Comparison of ENCODE assay signal across 9 mouse cellular contexts in the genomic region with DNA sequence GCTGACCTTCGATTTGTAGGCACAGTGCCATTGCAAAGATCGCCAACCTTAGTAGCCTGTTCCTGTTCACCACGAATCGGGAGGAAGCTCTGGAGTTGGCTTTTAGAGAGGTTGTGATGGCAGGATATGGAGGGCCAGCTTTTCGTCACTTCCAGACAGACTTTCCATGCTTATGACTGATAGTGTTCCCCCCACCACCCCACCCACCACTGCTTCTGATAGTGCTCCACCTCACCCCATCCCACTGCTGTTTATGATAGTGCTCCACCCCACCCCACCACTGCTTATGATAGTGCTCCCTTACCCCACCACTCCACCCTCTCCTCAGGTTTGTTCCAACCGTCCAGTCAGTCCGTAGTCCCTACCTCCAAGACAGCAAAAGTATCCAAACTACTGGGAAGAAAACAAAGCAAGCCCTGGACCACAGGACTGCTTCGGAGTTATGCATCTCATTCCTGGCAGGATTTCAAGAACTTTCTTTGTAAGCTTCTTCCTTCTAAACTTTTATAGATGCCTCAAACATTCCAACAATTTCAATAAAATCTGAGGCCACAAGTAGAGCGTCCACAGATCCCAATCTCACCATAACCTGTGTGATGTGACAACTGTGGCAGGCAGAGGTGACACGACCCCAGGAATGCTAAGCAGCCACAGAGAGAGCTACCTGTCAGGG. TPM values are rescaled to one million over a fixed set of nuclear protein-coding genes. Genes with fewer than 3 reads are reported as not detected.
A peak's percentile ranks its signal among the peaks of the same experiment; 100 is the strongest.
DNase-seq lines count a peak whose midpoint lies in the region; ATAC-seq and TF ChIP-seq lines count a peak whose summit lies in the region.
"Had no signal": no experiment of that assay in that cellular context is flagged by ENCODE, and none has a peak within 500 bp of the region (broad histone marks: within the 10 kb centered on the region; RNA-seq: fewer than 3 reads in every experiment).

No protein-coding gene starts in this region.

- peak; percentile 87 for ATAC-seq in erythroid progenitor cell, adult 5-6 weeks (replicated peaks; ENCODE audit: low FRiP score, poor library complexity, severe bottlenecking)
- peak; percentile 66 for ATAC-seq in megakaryocyte-erythroid progenitor cell, adult 5-6 weeks (replicated peaks; ENCODE audit: low FRiP score, low TSS enrichment, poor library complexity, severe bottlenecking)

- no peak overlapping the region for H3K4me3 ChIP-seq in brown adipose tissue, adult 24 weeks (ENCODE audit: insufficient read depth, low read depth, low read length)
- no peak overlapping the region for H3K4me3 ChIP-seq in left cerebral cortex, adult 2 months

- TF ChIP-seq CTCF in left cerebral cortex, adult 2 months (IDR thresholded peaks at IDR 0.05): no peak

- intact Hi-C loops in left cerebral cortex, adult 2 months (cut with DNase I): no loop called here

- DNase-seq in kidney, postnatal 14 days: peak; percentile 6
- DNase-seq in kidney, postnatal 25 days: no peak
- DNase-seq in MN1 (ENCODE audit: low spot score): no peak
- DNase-seq in left cerebral cortex, adult 2 months (ENCODE audit: extremely low spot score in 1 of 2, low spot score in 2 of 2): no peak
- DNase-seq in left cerebral cortex, adult 11 months (ENCODE audit: low spot score): no peak
- DNase-seq: gastrocnemius, postnatal 10 days had no signal

- peak overlapping the region; percentile 58; the same call in 1 of the 2 replicates for H3K27ac ChIP-seq in brown adipose tissue, adult 24 weeks (replicated peaks; ENCODE audit: low read depth, low read length)
- no peak overlapping the region for H3K27ac ChIP-seq in left cerebral cortex, adult 2 months

- H3K4me1 ChIP-seq in brown adipose tissue, adult 24 weeks (ENCODE audit: control insufficient read depth, insufficient read depth, insufficient read length, low read length): peaks cover 15% of the 10 kb centered on the region

RNA-seq across cellular contexts. Expression of a gene that starts 12.4 kb away (rescaled TPM):
- polyA plus RNA-seq in brown adipose tissue, adult 24 weeks (2012; ENCODE audit: insufficient read depth, insufficient read length, missing spikeins): 0.54 and 2.2 TPM in 2 replicates
- total RNA-seq in erythroid progenitor cell, adult 5-6 weeks (2015; ENCODE audit: low replicate concordance): 1,032 and 1,053 TPM in 2 replicates
- 859 and 927 TPM in 2 replicates for total RNA-seq in erythroid progenitor cell, adult 5-6 weeks (2017; ENCODE audit: low replicate concordance)
- 132 and 174 TPM in 2 replicates for total RNA-seq in megakaryocyte-erythroid progenitor cell, adult 5-6 weeks (2014; fragmentation: Nextera tagmentation)
- 89.5 and 143 TPM in 2 replicates for total RNA-seq in megakaryocyte-erythroid progenitor cell, adult 5-6 weeks (2017)
- total RNA-seq in left cerebral cortex, adult 2 months (2021): under 1 TPM; 0.16 to 0.32 TPM

Comparison
In these comparisons a context has a peak if more than half of its experiments do, and no peak if none do; other contexts are left out.
1. RNA of a gene that starts 12.4 kb away (total RNA-seq): 859 to 1,053 TPM in erythroid progenitor cell, adult 5-6 weeks and 89.5 to 174 TPM in megakaryocyte-erythroid progenitor cell, adult 5-6 weeks; 0.16 to 0.32 TPM in left cerebral cortex, adult 2 months; every median in the first group is over 10 times any median in the second.